Mouse (Mus musculus) bone marrow macrophage, adult 2 months (primary cell): Measurements from ENCODE around the gene Zbtb4.

Experiments used
- CTCF ChIP-seq: IDR thresholded peaks from 2 replicates; pipeline ENCODE4 v1.5.1; 2012; ENCODE audit warnings: low read depth, mild to moderate bottlenecking, low read length, moderate library complexity
- POLR2A ChIP-seq: IDR thresholded peaks from 2 replicates; pipeline ENCODE4 v1.6.1; 2012; ENCODE audit warnings: mild to moderate bottlenecking, low read depth, low read length, borderline replicate concordance

GRCm38 (mm10) chr11:69815155-69815554 is 49.4 kb downstream of the Zbtb4 start, which contains the start of gene Gm39566:
- TF ChIP-seq CTCF (no peak), POLR2A (no peak)
